Mouse (Mus musculus) layer of hippocampus, postnatal 14 days (tissue): ENCODE data around the gene Osr1. TPM values are rescaled to one million over a fixed set of nuclear protein-coding genes. Genes with fewer than 3 reads are reported as not detected.

ENCODE experiments used
- DNase-seq, 2 experiments: peaks; one replicate each; pipeline ENCODE4 v3.0.0; 2021 to 2022; ENCODE audit warnings: low spot score in 2 of 2, mixed read lengths in 1 of 2
- total RNA-seq, 2 experiments: library from RNA; stranded (reverse); gene quantifications; 2 replicates each; pipeline ENCODE4 v1.2.3; 2021

Gene Osr1
- total RNA-seq, 2 experiments from 2014 or later, result 8.2 to 9.2 TPM

- DNase-seq, result no peak
Observed at GRCm38 (mm10) chr12:9584366-9585084, 14.6 kb downstream of the Osr1 start.

- DNase-seq, result no peak
Observed at GRCm38 (mm10) chr12:9585085-9585453, 15.2 kb downstream of the Osr1 start.

GRCm38 (mm10) chr12:9587732-9588131, 17.8 kb downstream of the Osr1 start:
- DNase-seq, result no peak

DNA sequence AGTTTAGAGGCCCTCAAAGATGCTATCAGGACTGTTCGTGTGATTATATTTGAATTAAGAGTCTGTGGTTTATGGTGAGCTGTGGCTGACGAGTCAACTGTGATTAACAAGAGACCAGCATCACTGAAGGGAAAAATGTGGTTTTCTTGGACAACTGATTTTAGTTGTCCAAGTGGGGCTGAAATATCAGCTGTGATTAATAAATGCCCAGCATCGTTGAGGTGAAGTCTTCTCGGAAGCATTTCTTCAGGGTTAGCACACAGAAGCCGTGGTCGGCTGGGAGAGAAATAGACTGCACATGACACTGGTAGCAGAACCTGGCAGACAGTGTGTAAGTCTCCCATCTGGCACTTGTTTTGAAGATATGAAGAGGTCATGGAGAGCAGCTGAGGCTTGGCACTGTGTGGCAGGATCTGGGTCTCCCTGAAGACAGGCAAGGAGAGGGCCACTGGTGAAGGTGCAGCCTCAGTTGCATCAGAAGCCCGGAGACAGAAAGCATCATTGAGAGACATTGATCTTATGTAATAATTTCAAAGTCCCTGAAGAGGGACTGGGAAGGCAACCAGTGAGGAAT, 19.7 kb downstream of the Osr1 start:
- no peak for DNase-seq

GRCm38 (mm10) chr12:9591141-9591540, 21.2 kb downstream of the Osr1 start:
- DNase-seq, result no peak

GRCm38 (mm10) chr12:9598219-9598618, 28.3 kb downstream of the Osr1 start:
- DNase-seq, result no peak
